Comparison of ENCODE assay signal across 16 mouse cellular contexts in the genomic region with DNA sequence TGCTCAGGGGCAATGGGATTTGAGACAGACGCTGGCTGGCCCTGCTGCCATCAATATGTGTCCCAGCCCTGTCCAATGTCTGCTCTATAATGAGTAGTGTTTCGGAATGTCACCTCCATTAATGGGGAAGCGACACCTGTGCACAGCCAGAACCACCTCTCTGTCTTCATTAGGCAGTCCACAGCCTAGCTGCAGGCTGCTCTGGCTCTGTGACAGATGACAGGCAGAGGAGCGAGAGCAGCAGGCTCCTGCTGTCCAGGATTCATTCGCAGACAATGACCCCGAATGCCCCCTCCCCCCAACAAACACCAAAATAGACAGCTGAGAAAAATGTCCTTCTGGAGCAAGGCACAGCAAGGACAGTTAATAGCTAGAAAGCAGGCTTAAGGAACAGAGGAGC. TPM values are rescaled to one million over a fixed set of nuclear protein-coding genes. Genes with fewer than 3 reads are reported as not detected.
DNase-seq lines count a peak whose midpoint lies in the region; ATAC-seq and TF ChIP-seq lines count a peak whose summit lies in the region.
"Had no signal": no experiment of that assay in that cellular context is flagged by ENCODE, and none has a peak within 500 bp of the region (broad histone marks: within the 10 kb centered on the region; RNA-seq: fewer than 3 reads in every experiment).

No protein-coding gene starts in this region.

- peak; percentile 44 for ATAC-seq in hindbrain, postnatal 0 days
- no peak for ATAC-seq in heart, embryonic 11.5 days (replicated peaks; ENCODE audit: insufficient number of reproducible peaks, low FRiP score, low TSS enrichment)
- ATAC-seq: liver, embryonic 12.5 days had no signal

- H3K27ac ChIP-seq in hindbrain, postnatal 0 days = no peak overlapping the region
- no peak overlapping the region for H3K27ac ChIP-seq in heart, embryonic 11.5 days (ENCODE audit: low read depth, low read length)
- H3K27ac ChIP-seq: embryonic facial prominence, embryonic 15.5 days; liver, embryonic 12.5 days had no signal

- peak; percentile 37 to 64 for DNase-seq in cerebellum, postnatal 25 days
- no peak for DNase-seq in cerebellum, adult 8-10 months
- DNase-seq in lung, postnatal 14 days = peak; percentile 18
- DNase-seq in lung, adult 18-20 months = no peak
- DNase-seq in hindbrain, postnatal 0 days (ENCODE audit: low spot score) = peak; percentile 64
- peak; percentile 61 for DNase-seq in retina, postnatal 1 day
- DNase-seq in heart, adult 9 months (ENCODE audit: low spot score in 2 of 2) = no peak

- H3K4me3 ChIP-seq in hindbrain, postnatal 0 days (ENCODE audit: low read length) = no peak overlapping the region
- H3K4me3 ChIP-seq in heart, embryonic 11.5 days (ENCODE audit: low read depth, low read length) = no peak overlapping the region

- no peak overlapping the region for H3K9ac ChIP-seq in hindbrain, postnatal 0 days (replicated peaks; ENCODE audit: low read length)
- H3K9ac ChIP-seq in heart, embryonic 11.5 days (ENCODE audit: low read depth, low read length) = no peak overlapping the region
- H3K9ac ChIP-seq: embryonic facial prominence, embryonic 15.5 days; liver, embryonic 12.5 days had no signal

- H3K4me1 ChIP-seq in hindbrain, postnatal 0 days (ENCODE audit: insufficient read depth, low read length) = peaks cover 12% of the 10 kb centered on the region
- peaks cover 16% of the 10 kb centered on the region for H3K4me1 ChIP-seq in heart, embryonic 11.5 days (ENCODE audit: control insufficient read depth, insufficient read depth, low read length)

- no peaks in the 10 kb centered on the region for H3K27me3 ChIP-seq in hindbrain, postnatal 0 days (ENCODE audit: insufficient read depth, low read length)
- peaks cover 11% of the 10 kb centered on the region for H3K27me3 ChIP-seq in heart, embryonic 11.5 days (ENCODE audit: control insufficient read depth, insufficient read depth, low read length)
- H3K27me3 ChIP-seq: embryonic facial prominence, embryonic 15.5 days had no signal

- no peaks in the 10 kb centered on the region for H3K9me3 ChIP-seq in hindbrain, postnatal 0 days (ENCODE audit: low read length)
- no peaks in the 10 kb centered on the region for H3K9me3 ChIP-seq in heart, embryonic 11.5 days (replicated peaks; ENCODE audit: control insufficient read depth, low read length)
- H3K9me3 ChIP-seq: embryonic facial prominence, embryonic 15.5 days; liver, embryonic 12.5 days had no signal

- no peak for TF ChIP-seq CTCF in hindbrain, postnatal 0 days (IDR thresholded peaks at IDR 0.05; ENCODE audit: low read depth)

- H3K4me2 ChIP-seq in hindbrain, postnatal 0 days (ENCODE audit: low read depth, low read length) = no peak overlapping the region
- H3K4me2 ChIP-seq in heart, embryonic 11.5 days = no peak overlapping the region

- no peaks in the 10 kb centered on the region for H3K36me3 ChIP-seq in hindbrain, postnatal 0 days (ENCODE audit: insufficient read depth, low read length)
- H3K36me3 ChIP-seq in heart, embryonic 11.5 days (ENCODE audit: control insufficient read depth, insufficient read depth, low read length) = no peaks in the 10 kb centered on the region
- H3K36me3 ChIP-seq: embryonic facial prominence, embryonic 15.5 days; liver, embryonic 12.5 days had no signal

- WGBS in hindbrain, postnatal 0 days = 16% methylated on average over 6 of the region's 6 CpGs
- 47% methylated on average over 6 of the region's 6 CpGs for WGBS in heart, embryonic 11.5 days (ENCODE audit: insufficient replicate concordance)

RNA-seq across cellular contexts. Expression of gene Gm10188, which starts 16.5 kb away (rescaled TPM):
- total RNA-seq in hindbrain, postnatal 0 days (2014; rRNA removed) = not detected in 2 replicates
- 0.28 TPM in 1 of 2 replicates, not detected in the other for polyA plus RNA-seq in hindbrain, postnatal 0 days (2015; fragmentation: Nextera tagmentation; extraction: Ambion mirVana)
- not detected in 2 replicates for polyA plus RNA-seq in heart, embryonic 11.5 days (2014; fragmentation: Nextera tagmentation; extraction: Ambion mirVana)
- total RNA-seq: adrenal gland, postnatal 4 days; gastrocnemius, adult 8-10 months; heart, postnatal 10 days; layer of hippocampus, postnatal 36 days had no signal
- polyA plus RNA-seq: embryonic facial prominence, embryonic 15.5 days; kidney, embryonic 14.5 days; liver, embryonic 12.5 days; urinary bladder, adult 2 months had no signal

RNA-seq across cellular contexts. Expression of gene AC124108.1, which starts 21.8 kb away (rescaled TPM):
- total RNA-seq in hindbrain, postnatal 0 days (2014; rRNA removed) = 2.0 and 4.8 TPM in 2 replicates
- 0.50 and 0.70 TPM in 2 replicates for polyA plus RNA-seq in hindbrain, postnatal 0 days (2015; fragmentation: Nextera tagmentation; extraction: Ambion mirVana)
- polyA plus RNA-seq in heart, embryonic 11.5 days (2014; fragmentation: Nextera tagmentation; extraction: Ambion mirVana) = 0.03 TPM in 1 of 2 replicates, not detected in the other
- total RNA-seq: gastrocnemius, adult 8-10 months; heart, postnatal 10 days had no signal
- polyA plus RNA-seq: liver, embryonic 12.5 days had no signal

RNA-seq across cellular contexts. Expression of gene Lemd1, which starts 21.8 kb away (rescaled TPM):
- total RNA-seq in hindbrain, postnatal 0 days (2014; rRNA removed) = 10.9 and 16.6 TPM in 2 replicates
- polyA plus RNA-seq in hindbrain, postnatal 0 days (2015; fragmentation: Nextera tagmentation; extraction: Ambion mirVana) = 7.9 and 9.0 TPM in 2 replicates
- polyA plus RNA-seq in heart, embryonic 11.5 days (2014; fragmentation: Nextera tagmentation; extraction: Ambion mirVana) = not detected in 2 replicates
- total RNA-seq: heart, postnatal 10 days had no signal
- polyA plus RNA-seq: liver, embryonic 12.5 days had no signal

Comparison
In these comparisons a context has a peak if more than half of its experiments do, and no peak if none do; other contexts are left out.
1. DNase-seq: peak in cerebellum, postnatal 25 days (2 of 2), lung, postnatal 14 days (single experiment), hindbrain, postnatal 0 days (single experiment) and retina, postnatal 1 day (single experiment); none in cerebellum, adult 8-10 months (single experiment), lung, adult 18-20 months (0 of 2) and heart, adult 9 months (0 of 2).